Mouse (Mus musculus) gastrocnemius, adult 8-10 months (tissue): ENCODE measurements around the gene Ocln. TPM values are rescaled to one million over a fixed set of nuclear protein-coding genes. Genes with fewer than 3 reads are reported as not detected.
"Not testable (repeated sequence)": the region's sequence is repeated elsewhere in the genome, so short reads cannot be mapped to it uniquely, and the experiment has no call there.

Experiments used
- DNase-seq, 2 experiments: peaks; one replicate each; pipeline ENCODE4 v3.0.0; 2022; ENCODE audit warnings: low spot score in 2 of 2
- total RNA-seq, 4 experiments: library from RNA; stranded (reverse); gene quantifications; 2 replicates each; pipeline ENCODE4 v1.2.4; 2022

Ocln gene
- total RNA-seq, 4 experiments from 2014 or later: 0.29 TPM; not detected in 3

DNA sequence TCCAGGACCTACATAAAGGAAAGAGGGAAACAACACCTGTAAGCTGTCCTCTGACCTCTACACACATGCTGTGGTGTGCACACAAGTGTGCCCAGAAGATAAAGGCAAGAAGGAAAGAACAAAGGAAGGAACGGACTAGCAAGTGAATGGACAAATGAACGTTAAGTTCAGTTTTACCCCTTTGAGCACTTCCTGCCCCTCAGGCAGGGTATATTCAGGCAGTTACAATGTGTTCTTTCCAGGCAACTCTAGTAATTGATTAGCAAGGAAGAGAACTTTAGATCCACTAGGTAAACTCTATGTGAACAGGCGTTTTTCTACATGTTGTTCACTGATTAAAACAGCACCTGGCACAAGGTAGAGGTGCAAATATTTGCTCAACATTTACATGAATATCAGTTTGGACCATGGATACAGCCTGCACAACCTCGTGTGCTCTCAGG lies 8.3 kb downstream of the Ocln start:
- DNase-seq: no peak

DNA sequence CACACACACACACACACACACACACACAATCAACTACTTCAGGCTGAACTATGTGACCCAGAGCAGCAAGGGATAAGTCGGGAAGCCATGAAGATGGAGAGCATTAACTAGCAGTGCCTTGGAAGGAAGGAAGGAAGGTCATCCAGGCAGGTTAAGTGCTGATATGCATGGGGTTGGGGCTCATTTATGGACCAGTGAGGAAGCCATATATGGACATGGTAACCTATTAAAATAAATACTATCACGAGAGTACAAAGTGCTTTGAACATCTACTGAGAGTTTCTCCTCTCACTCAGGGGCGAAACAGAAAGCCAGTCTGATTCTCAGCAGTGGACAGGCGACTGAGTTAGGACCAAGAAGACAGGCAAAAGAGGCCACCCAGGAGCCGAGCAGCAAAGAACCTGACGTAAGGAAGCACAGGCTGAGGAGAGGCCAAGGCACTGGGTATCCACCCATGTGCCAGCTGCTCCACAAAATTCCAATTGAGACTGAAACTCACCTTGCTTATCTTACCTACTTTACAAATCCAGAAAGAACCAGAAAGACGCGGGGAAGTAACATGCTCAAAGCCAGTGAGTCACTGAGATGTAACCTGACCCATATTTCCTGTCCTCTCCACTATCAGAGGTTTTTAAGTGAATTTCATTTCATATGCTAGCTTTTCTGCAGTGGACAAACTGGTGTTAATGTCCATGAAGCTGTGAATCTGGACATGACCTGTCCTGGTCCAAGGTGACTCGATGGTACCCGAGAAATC lies 9.3 kb downstream of the Ocln start:
- DNase-seq: no peak

DNA sequence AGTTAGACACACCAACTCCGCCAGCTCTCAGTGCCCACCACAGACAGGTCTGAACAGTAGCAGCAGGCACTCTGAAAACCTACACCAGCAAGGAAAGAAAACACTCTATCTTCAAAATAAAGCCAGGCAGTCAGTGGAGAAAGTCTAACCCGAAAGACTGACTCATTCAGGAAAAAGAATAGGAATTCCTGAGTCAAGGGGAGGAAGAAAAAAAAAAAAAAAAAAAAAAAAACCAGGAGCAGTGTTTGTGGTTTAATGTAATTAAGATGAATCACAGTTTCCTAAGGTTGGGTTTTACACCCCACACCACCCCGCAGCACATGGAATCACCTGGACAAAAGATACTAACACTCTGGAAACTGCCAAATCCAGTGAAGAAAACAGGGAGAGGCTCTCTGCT lies 16.4 kb downstream of the Ocln start:
- no peak for DNase-seq

DNA sequence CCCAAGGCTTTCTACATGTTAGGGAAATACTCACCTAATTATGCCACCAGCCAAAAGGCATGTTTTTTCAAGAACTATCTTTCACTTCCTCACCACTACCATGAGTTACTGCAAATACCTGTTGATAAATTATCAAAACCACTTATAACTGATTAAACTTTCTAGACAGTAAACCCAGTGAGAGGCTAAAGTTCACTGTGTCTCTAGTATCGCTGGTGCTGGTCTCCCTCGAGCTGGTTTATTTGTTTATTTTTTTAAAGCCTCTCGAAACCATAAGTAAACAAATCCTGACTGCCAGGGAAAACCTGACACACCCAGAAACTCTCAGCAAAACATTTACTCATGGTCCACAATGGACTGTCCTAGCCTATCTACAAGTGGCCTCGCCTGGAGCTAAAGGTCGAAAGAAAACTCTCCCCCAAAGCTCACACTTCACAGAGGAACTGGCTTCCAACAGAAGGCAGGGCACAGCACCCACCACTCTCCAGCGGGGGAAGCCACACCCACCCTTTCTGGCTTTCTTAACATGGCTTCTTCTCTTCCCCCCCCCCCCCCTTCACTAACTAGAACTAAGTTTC lies 19.6 kb downstream of the Ocln start:
- DNase-seq: no peak

DNA sequence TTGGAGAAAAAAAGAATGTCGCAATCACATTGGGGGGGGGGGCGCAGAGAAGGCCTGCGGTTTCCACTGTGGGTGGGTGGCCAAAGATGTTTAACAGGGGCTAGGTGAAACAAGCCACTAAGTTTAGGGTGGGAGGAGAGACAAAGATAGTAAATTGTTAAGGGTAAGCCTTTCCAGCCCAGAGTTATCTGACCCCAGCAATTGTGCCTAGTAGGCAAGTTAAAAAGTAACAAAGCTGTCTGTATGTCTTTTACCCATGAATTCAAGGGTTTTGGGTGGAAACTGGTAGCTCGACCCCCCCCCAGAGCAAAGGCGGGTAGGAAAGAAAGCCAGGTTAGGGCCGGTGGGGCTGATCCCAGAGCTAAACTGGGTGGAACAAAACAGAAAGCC lies 25.9 kb downstream of the Ocln start:
- no peak for DNase-seq

DNA sequence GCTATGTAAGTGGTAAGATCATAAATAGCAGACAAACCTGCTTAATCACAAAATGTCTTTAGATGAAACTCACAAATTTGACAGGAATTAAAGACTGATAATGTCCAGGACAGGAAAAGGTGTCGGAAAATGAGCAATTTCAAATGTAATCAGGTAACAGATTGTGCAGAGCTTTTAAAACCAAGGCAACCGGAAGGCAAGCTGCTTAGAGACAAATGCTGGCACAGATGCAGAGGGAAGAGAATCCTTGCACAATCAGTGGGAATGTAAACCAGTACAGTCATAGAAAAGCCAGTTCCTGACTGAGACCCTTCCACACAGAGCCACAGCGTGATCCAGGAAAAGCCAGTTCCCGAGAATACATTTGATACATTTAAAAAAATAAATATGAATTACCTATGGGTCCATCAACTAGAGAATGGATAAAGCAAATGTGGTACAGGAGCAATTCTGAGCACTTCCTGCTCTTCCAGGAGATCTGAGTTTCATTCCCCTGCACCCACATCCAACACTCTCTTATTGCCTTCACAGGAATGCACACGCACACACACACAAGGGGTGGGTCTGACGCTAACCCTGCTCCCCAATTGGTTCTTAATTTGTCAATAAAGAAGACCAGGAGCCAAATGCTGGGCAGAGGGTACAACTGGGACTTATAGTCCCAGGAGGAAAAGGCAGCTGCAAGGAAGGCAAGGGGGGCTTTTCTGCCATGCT lies 26.4 kb downstream of the Ocln start:
- DNase-seq: no peak

DNA sequence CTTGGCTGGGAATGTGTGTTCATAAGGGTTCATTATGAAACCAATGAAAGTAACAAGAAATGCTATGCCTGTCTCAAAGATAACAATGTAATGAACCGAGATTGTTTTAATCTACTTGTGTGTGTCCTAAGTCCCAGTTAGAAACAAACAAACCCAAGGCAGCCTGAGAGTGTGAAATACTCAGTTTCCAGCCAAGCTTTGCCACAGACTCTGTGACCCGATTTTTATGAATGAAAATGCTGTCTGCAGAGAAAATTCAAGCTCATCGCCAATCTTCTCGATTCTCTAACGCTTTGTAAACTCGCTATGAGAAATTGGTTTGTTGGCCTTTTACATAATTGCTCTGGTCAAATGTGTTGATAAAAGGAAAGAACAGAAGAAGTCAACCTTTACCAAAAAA lies 27.6 kb downstream of the Ocln start:
- DNase-seq: no peak

DNA sequence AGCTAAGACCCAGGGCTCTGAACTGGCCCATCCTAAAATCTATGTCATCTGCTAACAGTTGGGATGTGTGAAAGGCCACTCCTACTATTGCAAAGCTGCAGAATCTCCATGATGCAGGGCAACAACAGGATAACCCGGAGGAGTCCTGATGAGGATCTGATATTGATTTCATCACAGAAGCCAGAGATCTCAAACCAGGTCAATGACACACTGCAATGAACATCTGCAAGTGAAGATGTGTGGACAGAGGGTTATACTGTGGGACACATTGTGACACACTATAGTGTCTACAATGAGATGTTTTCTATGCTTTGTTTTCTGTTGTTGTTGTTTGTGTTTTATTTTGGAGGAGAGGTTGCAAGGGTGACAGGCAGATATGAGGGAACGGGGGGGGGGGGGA lies 28.8 kb downstream of the Ocln start:
- DNase-seq: no peak

DNA sequence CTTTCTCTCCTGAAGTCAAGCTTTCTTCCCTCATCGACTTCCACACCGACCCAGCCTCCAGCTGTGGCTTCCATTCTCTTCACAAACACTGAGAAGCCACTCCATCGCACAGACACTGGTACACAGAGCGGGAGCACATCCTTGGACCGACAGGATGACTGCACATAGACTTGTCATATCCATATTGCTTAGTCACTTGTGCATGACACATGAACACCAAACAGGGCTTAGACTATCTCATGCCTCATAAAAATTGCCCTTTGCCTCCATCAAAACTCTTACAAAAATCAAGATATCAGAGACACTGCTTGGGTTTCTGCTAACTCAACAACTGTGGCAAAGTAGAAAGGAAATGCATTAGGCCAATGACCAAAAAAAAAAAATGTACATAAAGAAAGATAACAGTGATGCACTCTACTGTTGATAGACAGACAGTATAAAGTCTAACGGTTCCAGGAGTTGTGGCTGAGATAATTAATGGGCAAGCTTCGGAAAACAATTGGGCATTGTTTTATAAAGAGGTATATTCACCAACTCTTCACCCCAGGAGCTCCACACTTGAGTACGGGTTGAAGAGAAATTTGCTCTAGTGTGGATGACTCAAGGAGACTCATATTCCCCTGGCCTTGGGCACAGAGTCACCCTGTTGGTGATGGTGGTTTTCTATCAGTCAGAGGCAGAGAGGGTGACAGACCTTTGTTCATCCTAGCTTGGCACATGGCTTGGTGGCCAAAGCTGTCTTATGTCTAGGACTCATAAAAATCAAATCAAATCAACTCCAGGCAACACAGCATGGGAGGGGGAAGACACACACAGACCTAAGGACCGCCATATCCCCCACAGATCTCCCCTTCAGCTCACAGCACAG lies 30.6 kb downstream of the Ocln start:
- no peak for DNase-seq

DNA sequence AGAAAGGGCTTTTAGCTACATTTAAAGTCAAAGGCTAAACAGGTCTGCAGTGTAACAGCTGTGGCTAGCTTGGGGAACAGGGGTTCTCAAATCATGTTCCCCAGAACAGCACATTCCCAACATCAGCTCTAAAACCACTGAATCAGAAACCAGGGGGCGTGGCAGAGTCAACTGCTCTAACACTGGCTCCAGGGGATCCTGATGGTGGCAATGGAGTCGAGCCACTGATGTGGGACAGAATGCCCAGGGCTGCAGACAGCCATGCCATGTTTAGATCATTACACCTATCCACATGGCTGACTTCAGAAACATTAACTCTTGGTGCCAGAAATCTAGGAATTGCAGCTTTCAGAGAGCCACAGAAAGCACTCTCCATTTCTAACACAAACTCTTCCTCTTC lies 33.4 kb downstream of the Ocln start:
- no peak for DNase-seq

DNA sequence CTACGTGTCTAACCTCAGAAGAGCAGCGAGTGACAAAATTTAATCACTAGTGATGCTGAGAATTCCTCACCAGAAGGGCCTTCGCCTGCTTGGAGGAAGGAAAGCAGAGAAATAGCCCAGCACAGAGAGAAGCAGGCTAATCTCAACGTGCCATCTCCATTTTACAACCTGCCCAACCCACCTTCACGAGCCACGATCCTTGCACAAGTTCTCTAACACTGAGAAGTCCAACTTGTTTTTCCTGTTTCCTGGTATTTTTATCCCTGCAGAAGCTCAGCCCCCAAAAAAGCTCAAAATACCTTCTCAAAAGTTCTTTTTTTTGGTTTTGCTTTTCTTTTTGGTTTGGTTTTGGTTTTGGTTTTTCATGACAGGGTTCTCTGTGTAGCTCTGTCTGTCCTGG lies 34.3 kb downstream of the Ocln start:
- no peak for DNase-seq

DNA sequence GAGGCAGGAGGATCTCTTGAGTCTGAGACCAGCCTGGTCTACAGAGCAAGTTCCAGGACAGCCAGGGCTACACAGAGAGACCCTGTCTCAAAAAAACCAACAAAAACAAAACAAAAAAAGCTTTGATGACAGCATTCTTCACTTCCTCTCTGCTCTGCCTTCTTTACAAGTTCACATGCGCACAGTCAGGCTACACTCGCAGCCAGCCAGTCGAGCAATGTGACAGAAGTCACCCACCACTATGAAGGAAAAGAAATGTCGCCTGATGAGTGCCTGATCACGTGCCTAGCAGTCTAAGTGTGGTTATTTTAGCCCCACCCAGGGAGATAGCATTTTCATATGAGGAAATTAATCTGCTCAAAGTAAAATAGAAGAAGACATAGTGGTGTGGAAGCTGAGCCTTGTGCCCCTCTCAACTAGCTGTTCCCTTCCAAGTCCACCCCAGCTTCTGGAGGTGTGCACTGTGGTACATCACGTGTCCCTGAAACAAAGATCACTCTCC lies 34.8 kb downstream of the Ocln start:
- no peak for DNase-seq

DNA sequence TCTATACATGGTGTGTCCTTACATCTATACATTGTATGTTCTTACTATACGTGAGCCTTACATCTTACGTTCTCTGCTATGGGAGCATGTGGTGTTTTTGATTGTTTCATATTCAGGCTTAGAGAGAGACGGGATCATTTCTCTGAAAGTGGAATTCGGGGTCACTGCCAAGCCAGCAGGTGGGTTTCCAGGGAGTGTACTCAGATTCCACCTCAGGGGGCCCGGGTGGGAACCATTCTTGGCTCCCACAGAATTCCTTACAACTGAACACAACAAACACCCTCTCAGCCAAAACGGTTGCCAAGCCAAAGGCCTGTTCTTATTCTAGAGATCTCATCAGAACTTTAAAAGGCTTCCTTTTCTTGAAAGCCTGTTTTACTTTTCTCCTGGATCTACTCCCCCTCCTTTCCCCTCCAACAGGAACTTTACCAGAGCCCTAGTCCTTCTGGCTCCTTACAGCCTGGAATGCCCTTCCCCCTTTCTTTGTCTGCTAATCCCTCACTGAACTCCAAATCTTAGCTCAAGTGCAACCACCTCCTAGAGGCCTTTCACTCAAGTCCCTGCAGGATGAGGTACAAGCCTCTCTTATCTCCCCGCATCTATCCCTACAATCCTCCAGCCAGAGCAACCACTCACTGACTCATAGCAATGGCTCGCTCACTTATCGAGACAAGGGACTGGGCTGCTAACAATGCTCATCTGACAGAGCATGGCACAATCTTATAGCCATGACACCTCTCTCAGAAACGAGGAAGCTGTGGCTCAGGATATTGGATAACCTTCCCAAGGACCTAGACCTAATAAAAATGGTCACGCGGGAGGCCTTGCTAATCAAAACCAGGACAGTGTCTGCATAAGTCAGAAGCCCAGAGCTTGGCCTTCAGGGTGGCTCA lies 36.1 kb downstream of the Ocln start:
- DNase-seq: no peak

DNA sequence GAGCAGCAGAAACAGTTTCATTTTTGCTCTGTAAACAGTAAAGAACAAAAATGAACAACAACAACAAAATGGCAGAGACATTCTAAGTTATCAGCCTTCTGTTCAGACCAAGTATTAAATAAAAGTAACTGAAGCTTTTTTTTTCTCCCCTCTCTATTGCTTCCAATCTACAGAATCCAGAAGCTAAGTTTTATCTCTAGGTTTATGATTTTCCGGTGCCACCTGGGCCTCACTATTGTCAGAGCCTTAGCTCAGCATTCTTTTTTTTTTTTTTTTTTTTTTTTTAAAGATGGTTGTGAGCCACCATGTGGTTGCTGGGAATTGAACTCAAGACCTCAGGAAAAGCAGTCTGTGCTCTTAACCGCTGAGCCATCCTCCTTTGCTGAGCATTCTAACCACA lies 39.7 kb downstream of the Ocln start:
- DNase-seq: no peak

DNA sequence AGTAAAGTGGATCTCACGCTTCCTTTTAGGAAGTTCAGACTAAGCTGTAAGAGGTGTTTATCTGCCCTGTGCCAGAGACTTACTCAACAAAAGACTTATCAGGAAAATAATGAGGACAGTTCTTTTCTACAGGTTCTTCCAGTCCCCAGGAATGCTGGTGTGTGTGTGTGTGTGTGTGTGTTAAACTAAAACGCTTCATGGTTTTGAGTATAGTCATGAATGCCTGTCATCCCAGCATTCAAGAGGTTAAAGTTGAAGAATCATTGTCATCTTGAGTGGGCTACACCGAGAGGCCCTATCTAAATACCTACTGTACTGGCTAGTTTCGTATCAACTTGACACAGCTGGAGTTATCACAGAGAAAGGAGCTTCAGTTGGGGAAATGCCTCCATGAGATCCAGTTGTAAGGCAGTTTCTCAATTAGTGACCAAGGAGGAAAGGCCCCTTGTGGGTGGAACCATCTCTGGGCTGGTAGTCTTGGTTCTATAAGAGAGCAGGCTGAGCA lies 40.6 kb downstream of the Ocln start:
- DNase-seq: no peak

DNA sequence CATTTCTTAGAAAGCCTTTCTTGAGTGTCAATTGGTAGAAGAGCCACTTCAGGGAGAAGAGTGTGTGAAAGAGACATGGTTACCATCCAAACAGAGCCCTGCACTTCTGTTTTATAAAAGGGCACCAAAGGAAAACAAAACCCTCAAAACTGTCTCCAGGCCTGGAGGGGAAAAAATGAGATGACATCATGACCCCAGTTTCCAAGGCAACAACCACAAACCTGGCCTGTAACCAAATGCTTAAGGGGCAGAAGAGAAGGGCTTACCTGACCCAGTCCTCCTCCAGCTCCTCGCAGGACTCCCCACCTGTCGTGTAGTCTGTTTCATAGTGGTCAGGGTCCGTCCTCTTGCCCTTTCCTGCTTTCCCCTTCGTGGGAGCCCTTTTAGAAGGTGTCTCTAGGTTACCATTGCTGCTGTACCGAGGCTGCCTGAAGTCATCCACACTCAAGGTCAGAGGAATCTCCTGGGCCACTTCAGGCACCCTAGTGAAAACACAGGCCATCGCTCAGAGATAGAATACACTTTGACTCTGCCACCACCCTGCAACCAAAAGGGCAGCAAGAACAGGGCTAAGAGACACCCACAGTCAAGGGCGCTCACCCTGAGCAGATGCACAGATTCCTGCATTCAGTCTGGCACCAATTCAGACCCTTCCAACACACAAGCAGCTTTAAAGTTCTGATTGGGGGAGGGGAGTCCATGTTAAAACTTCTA lies 41.2 kb downstream of the Ocln start:
- no peak for DNase-seq

DNA sequence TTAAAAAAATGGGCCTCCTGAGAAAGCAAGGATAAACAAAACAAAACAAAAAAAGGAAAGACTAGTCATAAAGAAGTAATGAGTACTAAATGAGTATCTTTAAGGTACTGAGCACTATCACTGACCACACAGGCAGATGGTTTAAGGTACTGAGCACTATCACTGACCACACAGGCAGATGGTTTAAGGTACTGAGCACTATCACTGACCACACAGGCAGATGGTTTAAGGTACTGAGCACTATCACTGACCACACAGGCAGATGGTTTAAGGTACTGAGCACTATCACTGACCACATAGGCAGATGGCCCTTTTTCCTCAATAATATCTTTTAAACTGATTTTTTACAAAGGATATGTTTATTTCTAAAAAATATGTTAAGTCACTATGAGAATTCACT lies 52.9 kb downstream of the Ocln start:
- DNase-seq: not testable (repeated sequence)

DNA sequence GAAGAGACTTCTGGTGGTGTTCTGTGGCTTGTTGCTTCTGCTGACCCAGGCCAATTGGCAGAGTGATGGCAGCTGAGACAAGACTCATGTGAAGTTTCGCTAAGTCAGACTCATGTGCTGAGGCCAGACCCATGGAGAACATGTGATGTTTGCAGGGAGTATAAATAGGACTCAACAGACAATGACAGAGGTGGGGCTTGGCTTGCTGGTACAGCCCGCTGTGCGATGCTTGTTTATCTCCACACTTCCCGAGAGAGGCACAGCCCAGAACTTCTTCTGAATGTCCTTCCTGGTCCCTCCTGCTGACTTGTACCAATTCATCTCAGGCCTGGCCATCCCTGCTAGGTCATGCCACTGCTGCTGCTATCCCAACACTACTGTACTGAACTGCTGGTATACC lies 57.2 kb downstream of the Ocln start:
- DNase-seq: no peak

DNA sequence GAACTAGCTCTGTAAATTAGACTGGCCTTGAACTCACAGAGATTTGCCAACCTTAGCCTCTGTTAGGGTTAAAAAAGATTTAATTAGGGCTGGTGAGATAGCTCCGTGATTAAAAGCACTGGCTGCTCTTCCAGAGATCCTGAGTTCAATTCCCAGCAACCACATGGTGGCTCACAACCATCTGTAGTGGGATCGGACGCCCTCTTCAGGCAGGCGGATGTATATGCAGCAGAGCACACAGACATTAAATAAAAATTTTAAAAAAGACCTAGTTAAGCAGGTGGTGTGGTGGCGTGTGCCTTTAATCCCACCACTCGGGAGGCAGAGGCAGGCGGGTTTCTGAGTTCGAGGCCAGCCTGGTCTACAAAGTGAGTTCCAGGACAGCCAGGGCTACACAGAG lies 58.1 kb downstream of the Ocln start:
- DNase-seq: not testable (repeated sequence)

DNA sequence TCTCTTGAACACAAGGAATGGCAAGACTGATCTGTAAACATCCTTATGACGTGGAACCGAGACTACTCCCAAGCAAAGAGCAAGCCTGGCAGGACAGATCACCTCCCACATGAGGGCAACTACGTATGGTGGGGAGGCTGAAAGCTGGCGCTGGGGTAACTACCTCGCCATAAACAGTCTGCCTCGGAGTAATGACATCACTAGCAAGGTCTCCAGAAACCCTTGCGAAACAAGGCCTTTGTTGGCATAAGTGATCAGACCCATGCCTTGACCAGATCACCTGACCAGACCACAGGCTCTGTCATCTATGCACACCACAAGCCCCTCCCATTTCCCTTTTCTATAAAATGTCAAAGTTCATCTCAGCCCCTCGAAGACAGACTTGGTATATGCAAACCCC lies 59.2 kb downstream of the Ocln start:
- DNase-seq: no peak
